Mouse (Mus musculus): ENCODE results near the gene Ercc2.

Ercc2 gene

DNA sequence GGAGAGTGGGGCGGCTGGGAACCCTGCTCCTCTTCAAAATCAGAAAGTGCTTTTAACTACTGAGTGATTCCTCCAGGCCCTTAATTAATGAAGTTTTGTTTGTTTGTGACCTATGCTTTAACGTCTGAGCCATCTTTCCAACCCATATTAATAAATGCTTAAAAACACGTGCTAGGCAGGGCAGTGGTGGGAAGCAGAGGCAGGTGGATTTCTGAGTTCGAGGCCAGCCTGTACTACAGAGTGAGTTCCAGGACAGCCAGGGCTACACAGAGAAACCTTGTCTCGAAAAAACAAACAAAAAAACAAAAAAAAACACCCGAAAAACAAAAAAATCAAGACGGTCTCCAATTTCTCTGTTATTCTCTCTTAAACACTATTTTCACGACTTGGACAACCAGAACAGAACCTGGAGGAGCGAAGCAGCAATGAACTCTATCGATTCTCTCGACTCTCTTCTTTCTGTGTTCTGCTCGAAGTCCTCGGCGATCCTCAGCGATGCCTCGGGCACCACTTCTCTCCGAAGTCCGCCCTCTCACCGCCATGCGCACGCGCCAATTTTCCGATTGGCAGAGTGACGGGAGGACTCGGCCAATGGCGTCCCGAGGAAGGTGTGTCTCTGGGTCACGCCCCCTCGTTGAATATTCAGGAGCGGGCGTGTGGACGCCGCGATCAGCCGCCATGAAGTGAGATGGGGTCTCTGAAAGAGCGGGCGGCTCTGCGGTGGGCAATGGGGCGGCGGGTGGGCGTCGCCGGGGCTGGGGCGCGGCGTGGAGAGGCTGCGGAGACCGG is at the start of gene Ercc2:
Gene Ercc2 (plus strand): TSS at position 634 of the 789 bp plus-strand sequence.
- peak; percentile 99 for DNase-seq (ENCODE audit: low spot score)

DNA sequence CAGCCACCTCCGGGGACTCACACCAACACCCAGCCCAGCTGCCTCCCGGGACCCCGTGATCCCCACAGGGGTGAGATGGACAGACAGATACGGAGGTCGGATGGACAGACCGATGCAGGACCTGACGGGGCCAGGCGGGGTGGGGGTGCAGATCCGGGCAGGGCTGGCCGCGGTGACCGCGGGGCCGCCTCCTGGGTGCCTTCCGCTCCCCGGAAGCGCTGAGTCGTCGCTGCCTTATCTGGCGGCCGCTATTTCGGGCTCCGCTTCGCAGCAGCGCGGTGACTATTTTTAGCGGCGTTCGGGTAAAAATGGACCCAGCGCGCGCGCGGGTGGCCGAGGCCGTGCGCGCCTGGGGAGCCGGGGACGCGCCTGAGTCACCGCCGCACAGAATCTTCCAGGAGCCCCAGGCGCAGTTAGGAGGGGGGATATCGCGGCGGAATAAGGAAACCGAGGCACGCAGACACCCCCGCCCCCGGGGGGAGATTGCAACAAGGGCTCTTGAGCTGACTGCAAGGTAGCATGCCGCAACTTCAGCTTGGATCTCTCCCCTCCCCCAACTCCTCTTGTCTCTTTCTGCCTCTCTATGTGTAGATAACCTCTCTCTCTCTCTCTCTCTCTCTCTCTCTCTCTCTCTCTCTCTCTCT is 49.0 kb upstream of the Ercc2 start:
- peak; percentile 79 for DNase-seq (ENCODE audit: low spot score)

DNA sequence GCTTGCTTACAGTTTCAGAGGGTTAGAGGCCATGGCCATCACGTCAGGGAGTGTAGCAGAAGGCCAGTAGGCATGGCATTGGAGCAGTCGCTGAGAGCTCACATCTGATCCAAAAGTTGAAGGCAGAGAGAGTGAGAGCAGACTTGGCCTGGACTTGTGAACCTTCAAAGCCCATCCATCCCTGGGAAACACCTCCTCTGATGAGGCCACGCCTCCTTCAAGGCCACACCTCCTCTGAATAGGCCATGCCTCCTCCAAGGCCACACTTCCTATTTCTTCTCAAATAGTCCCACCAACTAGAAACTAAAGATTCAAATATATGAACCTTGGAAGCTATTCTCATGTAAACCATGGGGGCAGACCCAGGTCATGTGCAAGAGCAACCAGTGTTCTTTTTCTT is 46.2 kb upstream of the Ercc2 start:
- DNase-seq (ENCODE audit: low spot score): no peak

DNA sequence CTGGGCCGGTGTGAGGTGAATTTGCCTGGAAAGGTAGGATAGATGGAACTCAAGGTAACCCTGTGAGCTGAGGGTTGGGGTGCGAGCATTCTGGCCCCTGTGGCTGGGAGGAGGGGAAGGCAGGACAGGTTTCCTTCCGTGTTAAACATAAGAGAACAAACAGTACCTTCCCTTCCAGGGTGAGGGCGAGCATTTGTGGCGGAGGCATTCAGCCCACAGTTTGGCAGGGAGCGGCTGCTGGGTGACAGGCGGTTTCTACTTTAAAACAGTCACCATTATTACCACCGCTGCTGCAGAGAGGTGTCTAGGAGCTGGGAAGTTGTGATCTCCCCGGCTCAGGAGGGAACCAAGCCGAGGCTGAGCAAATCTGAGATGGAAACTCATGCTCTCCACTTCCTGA is 44.7 kb upstream of the Ercc2 start:
- no peak for DNase-seq (ENCODE audit: low spot score)

DNA sequence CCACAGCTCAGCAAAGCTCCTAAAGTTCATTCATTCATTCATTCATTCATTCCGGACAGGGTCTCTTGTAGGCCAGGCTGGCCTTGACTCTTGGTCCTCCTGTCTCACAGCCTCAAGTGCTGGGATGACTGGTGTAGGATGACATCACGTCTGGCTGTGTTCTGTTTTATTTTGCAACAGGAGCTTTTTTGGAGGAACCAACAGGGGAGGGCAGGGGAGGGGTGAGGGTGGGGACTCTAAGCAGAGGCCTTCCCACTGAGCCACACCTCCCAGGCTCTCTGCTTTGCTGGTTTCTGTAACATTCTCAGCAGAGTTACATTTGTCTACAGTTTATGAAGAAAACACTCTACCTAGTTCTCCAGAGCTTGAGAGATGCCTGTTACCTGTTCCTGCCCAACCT is 43.8 kb upstream of the Ercc2 start:
- no peak for DNase-seq (ENCODE audit: low spot score)

DNA sequence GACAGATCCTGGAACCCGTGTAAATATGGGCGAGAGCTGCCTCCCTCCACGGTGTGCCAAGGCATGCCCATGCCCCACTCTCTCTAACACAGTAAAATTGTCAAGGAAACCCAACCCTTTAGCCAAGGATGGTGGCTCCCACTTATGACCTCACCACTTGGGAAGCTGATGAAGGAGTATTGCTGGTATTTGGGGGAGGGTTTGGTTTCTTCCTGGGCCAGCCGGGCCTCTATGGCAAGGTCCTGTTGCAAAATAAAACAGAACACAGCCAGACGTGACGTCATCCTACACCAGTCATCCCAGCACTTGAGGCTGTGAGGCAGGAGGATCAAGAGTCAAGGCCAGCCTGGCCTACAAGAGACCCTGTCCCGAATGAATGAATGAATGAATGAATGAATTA is 43.2 kb upstream of the Ercc2 start:
- DNase-seq (ENCODE audit: low spot score): no peak

DNA sequence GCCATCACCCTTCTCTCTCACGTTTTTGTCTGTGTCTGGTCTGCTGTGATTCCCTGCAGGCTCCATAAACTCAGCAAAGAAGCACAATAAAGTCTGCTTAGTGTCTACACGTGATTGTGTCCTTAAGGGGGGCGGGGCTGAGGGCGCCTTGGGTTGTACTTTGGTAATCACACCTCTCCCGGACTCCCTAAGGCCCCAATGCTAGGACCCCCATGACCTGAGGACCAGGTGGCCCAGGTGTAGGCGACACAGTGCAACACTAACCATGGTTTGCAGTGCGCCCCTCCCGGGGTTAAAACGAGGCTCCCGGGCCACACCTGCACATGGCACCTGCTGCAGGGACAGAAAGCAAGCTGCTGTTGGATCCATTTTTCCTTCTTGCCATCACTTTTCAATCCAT is 40.6 kb upstream of the Ercc2 start:
- DNase-seq (ENCODE audit: low spot score): no peak

DNA sequence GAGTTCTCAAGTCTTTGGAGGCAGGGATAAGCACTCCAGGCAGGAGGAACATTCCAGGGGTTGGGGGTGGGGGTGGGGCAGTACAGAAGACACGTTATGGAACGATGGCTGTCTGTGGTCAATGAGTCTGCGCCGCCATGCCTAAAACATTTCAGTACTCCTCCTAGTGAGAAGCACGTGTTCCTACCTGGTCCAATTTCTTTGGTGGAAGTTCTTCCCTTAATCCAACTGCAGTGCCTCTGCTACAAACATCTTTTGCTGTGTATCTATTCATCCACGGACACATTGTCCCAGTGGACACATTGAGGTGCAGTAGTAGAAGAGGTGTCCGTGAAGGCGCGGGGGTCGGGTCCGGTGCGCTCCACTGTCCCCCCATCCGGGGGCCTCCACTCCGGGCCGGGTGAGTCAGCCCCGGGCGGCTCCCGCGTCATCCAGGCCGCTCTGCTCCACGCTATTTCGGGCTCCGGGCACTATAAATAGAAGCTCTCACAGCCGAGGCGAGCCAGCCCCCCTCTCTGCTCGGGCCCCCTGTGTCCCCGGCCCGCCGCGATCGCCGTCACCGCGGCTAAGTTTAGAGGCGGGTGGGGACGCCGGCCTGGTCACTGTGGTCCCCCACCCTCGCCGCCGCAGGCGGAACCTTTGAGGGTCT is 39.9 kb upstream of the Ercc2 start:
- peak; percentile 65 for DNase-seq (ENCODE audit: low spot score)

DNA sequence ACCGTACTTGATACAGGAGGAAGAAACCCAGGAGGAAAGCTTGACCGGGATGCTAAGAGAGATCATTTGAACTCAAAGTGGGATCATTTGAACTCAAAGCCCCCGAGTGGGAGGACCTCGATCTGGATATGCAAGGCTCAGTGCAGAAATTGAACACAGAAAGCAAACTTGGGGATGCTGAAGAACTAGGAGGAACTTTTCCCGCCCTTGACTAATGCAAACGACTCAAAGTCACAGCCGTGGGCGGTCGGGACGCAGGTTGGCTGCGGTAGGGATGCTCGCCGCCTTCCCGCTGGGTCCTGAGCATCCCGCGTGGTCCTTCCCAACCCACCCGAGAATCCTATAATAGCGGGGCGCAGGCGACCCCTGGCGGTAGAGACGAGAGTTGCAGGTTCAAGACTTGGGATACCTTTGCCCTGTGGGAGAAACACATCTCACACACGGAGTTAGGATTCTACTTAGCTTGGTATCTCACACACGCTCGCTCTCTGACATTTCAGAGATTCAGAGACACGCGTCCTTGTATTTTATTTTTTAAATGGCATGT is 39.3 kb upstream of the Ercc2 start:
- peak; percentile 93 for DNase-seq (ENCODE audit: low spot score)

DNA sequence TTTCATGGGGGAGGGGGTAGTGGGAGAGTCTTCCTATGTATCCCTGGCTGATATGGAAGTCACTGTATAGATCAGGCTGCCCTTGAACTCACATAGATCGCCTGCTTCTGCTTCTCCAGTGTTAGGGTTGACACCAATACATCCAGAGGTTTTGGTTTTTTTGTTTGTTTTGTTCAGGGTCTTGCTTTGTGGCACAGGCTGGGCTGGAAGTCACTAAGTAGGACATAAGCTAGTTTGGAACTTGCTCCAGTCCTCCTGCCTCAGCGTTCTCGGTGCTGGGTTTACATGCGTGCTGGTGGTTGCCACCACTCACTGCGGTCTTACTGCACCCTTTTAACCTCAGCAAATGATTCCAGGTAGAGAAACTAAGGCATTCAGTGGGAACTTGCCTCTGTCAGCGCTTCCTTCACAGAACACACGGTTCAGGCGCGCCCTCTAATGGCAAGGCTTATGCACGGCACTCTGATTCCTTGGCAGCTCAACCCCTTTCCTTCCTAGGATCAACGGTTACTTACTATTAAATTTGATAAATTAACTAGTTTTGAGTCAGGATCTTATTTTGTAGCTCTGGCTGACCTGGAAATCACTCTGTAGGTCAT is 38.5 kb upstream of the Ercc2 start:
- peak; percentile 83 for DNase-seq (ENCODE audit: low spot score)

DNA sequence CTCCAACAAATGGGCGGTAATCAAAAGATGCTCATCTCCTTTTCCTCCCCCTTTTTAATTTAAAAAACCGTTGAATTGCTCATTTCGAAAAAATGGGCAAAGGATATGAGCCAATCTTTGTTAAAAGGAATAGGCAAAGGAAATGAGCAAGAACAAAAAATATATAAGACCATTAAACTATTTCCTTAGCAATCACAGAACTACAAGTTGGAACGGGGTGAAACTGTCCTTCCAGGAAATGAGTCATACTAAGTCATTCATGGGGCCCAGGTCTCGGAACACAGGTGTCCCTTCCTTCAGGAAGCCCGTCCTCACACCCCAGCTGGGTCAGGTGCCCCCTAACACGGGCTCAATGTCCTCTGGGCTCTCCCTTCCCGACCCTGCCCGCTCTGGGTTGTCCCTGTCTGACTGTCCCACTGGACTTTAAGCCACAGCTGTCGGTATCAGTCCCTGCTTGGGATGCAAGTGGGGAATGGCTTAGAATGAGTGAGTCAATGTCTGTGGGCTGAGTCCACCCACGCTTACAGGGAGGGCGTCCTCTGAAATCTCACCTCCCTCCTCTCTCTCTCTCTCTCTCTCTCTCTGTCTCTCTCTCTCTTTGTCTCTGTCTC is 37.5 kb upstream of the Ercc2 start, which contains the start of gene Ercc1:
Gene Ercc1 (plus strand): TSS at position 542 of the 611 bp plus-strand sequence.
- DNase-seq (ENCODE audit: low spot score): no peak

DNA sequence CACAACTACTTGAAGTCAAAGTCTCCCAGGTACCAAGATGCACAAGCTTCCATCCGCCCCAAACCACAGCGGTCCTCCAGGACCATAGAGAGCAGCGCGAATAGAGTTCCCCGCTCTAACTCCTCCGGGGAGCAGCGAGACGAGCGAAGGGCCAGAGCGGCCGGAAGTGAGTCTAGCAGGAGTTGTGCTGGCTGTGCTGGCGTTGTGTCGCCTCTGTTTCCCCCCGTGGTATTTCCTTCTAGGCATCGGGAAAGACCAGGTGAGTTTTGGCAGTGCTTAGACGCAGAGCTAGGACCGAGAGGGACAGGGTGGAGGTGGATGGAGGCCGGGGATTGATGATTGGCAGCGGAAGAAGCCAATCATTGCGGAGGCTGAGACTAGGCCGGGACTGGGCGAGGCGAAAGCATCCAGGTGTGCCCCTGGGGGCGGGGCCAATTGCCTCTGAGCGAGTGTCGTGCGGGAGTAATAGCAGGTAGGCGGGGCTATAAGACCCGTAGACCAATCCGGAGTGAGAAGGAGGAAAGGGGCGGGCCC is 36.8 kb upstream of the Ercc2 start:
- peak; percentile 97 for DNase-seq (ENCODE audit: low spot score)

DNA sequence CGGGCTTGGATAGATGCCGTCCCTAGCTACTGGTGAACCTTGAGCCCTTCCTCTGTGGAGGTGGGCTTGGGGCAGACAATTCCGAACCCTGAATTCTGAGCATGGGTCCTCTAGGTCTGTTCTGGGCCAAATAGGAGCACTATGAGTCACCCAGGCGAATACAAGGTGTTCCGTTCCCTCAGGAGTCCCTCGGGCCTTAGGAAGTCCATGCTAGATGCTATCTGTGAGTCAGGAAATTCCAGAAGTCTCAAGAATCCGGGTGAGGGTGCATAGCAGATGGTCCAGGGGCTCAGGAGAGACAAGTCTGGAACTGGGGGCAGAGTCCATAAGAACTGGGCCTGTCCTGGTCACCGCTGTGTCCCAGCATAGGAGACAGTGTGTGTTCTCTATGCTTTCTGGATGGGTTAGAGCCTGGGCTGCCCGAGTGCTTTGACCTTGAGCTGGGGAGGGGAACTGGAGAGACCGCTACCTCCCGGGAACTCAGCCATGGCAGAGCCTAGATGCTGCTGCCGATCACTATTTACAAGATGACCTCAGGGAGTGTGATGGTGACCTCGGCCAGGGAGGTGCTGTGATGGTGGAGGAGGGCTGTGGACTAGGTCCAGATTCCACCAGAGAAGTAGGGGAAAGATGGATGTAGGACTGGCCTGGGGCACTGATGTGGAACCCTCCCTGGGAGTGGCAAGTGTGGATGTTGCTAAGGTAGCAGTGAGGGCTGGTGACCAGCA is 32.5 kb upstream of the Ercc2 start:
- DNase-seq (ENCODE audit: low spot score): peak; percentile 43

DNA sequence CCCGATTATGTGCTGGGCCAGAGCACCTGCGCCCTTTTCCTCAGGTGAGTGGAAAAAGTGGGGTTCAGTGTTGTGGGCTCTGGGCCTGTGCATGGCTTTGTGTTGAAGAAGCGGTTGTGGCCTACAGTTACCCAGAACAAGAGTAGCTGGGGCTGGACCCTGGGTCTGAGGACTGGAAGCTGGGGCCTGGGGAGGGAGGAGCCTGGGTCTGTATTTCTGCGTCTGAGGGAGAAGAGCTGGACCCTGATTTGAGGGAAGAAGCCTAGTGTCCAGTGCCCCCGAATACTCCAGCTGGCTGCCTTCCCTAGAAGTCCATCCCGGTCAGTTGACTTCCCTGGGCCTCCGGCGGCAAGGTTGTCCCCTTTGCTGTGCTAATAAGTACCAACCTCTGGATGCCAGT is 31.6 kb upstream of the Ercc2 start:
- no peak for DNase-seq (ENCODE audit: low spot score)

DNA sequence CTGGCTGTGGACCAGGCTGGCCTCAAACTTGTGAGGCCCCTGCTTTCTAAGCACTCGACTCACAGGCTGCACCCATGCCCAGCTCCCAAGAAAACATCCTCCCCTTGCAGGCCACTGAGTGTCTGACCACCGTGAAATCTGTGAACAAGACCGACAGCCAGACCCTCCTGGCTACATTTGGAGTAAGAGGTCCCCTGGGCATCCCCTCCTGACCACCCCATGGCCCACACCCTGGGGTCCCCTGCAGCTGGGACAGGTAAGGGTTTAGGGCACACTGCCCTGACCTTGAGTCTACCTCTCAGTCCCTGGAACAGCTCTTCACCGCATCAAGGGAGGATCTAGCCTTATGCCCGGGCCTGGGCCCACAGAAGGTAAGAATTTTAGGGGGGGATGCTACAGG is 26.8 kb upstream of the Ercc2 start:
- no peak for DNase-seq (ENCODE audit: low spot score)

DNA sequence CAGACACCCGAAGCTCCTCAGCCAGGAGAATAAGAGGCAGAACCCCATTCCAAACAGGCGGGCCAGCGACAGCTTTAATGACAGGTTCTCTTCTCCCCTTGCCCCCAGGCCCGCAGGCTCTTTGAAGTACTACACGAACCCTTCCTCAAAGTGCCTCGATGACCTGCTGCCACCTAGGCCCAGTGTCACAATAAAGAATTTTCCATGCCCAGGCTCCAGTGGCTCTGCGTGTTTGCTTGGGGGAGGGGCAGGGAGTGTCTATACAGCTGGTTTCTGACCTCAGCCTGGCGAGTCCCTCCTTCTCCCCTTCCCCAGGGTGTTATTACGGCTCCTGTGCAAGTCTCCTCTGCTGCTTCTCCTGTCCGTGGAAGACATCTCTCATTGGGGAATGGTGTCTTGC is 25.5 kb upstream of the Ercc2 start:
- no peak for DNase-seq (ENCODE audit: low spot score)

DNA sequence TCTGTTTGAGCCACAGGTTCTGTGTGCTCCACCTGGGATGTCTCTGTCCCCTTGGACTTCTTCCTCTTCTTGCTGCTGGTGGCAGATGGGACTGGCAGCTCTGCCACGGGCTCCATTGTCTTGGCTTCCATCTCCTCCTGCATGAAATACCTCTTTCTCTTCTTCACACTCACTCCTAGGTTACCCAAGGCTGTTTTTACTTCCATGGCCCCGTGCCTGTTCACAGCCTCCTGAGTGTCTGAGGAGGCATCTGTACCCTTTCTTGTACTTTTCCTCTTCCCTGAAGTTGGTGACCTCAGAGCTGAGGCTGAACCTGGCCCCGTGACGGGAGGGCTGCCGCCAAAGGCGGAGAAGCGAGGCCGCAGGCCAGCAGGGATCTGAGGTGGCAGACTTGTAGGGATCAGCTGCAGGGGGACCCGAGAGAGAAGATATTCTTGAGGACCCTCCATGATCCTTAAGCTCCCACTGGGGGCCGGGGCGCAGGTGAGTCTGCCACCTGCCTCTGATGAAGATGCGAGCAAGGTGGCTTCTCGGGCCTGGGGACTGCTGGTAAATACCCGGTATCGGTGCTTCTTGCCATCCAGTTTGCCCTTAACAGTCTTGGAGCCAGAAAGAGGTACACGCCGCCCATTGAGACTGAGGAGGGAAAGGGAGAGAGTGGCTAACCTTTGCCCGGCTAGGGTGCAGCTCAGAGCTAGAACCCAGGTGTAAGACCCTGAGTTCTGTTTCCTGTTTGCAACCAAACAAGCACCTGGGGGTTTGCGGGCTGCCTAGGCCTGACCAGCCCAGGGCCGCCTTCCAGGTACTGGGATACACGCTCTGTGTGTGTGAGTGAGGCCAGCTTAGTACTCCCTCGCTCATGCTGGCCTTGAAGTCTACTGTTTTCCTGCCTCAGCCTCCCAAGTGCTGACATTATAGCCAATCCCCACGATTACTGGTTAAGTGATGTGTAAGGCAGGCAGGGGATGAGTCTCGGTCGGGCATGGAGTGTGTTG is 24.1 kb upstream of the Ercc2 start:
- DNase-seq (ENCODE audit: low spot score): no peak

DNA sequence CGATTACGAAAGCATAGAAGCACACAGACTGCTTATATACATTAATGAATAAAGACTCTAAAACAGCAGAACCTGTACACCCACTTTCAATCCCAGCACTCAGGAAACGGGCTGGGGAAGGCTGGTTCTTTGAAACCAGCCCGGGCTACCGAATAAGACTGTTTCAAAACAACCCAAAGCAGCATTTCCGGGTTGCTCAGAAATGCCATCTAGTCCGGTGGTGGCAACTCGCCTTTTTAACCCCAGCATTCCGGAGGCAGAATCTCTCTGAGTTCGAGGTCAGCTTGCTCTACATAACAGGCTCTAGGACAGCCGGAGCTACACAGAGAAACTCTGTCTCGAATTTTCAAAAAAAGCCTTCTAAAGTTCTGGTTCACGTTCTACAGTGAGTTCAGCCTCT is 23.2 kb upstream of the Ercc2 start:
- no peak for DNase-seq (ENCODE audit: low spot score)

DNA sequence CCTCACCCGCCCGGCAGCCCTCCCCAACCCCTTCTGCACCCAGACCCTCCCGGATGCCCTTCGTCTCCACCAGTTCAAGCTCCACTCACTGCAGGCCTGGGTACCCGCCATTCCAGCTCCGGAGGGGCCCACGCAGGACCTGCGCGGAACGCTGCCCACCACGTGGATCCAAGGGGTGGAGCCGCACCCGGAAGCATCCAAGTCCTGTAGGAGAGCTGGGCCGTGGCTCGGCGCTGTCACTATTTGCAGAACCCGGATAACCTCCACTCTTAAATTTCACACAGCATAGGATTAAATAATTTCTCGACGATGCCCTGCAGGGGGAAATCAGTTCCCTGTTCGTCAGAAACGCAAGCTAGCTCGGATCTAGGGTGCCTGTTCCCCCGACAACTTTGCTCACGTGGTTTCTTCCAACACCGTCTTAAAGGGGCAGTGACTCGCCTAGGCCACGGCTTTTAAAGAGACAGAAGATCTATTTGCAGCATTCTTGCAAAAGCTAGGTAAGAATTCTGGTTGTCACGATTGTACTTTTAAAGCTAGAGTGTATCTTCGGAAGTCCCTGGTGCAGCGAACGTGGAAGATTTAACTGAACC is 22.4 kb upstream of the Ercc2 start, which contains the start of the genes Cd3eap and Ppp1r13l:
Gene Cd3eap (minus strand): TSS at position 185 of the 593 bp plus-strand sequence.
Gene Ppp1r13l (plus strand): TSS at position 451 of the 593 bp plus-strand sequence.
- peak; percentile 92 for DNase-seq (ENCODE audit: low spot score)

Data from testis, postnatal 10 days (tissue).